Mouse (Mus musculus): ENCODE results near the gene Gm7879.

Gene Gm7879

GRCm38 (mm10) chr5:43948748-43949275 is 35.9 kb downstream of the Gm7879 start:
- DNase-seq: no peak

- DNase-seq: no peak
These were observed 40.3 kb downstream of the Gm7879 start for GRCm38 (mm10) chr5:43953241-43953640.

GRCm38 (mm10) chr5:43959884-43960440 is 47.0 kb downstream of the Gm7879 start:
- DNase-seq: no peak

DNA sequence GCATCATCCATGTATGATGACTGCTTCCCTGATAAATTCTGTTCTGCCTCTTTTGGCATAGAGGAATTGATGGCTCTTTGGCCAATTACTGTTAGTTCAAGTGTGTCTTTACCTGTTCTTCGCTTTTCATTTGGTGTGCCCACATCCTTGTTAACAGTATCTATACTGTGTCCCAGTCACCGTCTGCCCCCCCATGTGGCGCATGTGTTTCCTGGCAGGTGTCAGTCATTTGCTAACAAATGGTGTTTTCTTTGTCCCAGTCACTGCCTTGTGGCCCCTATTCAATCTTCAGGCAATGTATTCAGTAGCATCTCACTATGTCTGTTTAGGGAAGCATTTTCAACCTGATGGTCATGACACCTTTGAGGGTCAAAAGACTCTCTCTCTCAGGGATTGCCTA is 48.1 kb downstream of the Gm7879 start:
- DNase-seq: no peak

Measured in cerebellum, adult 9-10 months (tissue).